ENCODE assay signal across 10 mouse cellular contexts in genomic region chr7:28931032-28931694, GRCm38 (mm10). TPM values are rescaled to one million over a fixed set of nuclear protein-coding genes. Genes with fewer than 3 reads are reported as not detected.
A peak's percentile ranks its signal among the peaks of the same experiment; 100 is the strongest.
DNase-seq lines count a peak whose midpoint lies in the region; ATAC-seq and TF ChIP-seq lines count a peak whose summit lies in the region.
"Had no signal": no experiment of that assay in that cellular context is flagged by ENCODE, and none has a peak within 500 bp of the region (broad histone marks: within the 10 kb centered on the region; RNA-seq: fewer than 3 reads in every experiment).

No protein-coding gene starts in this region.

- H3K27me3 ChIP-seq in heart, adult 2 months (ENCODE audit: control insufficient read depth, insufficient read depth, low read length) = no peaks in the 10 kb centered on the region
- H3K27me3 ChIP-seq in C2C12 (ENCODE audit: control insufficient read depth, insufficient read depth, insufficient read length) = no peaks in the 10 kb centered on the region
- no peaks in the 10 kb centered on the region for H3K27me3 ChIP-seq in intestine, postnatal 0 days (replicated peaks; ENCODE audit: control insufficient read depth, insufficient read depth, low read length)
- H3K27me3 ChIP-seq in liver, embryonic 16.5 days (ENCODE audit: control insufficient read depth, insufficient read depth, low read depth, low read length) = no peaks in the 10 kb centered on the region
- H3K27me3 ChIP-seq in forebrain, embryonic 13.5 days = no peaks in the 10 kb centered on the region

- intact Hi-C loops in heart, adult 2 months (cut with DNase I) = no loop called here
- intact Hi-C loops in heart, postnatal 10 days (cut with DNase I) = no loop called here

- H3K79me3 ChIP-seq in C2C12 (ENCODE audit: low read depth) = peaks cover 88% of the 10 kb centered on the region

- no peak for TF ChIP-seq EP300 in heart, adult 2 months (IDR thresholded peaks at IDR 0.05; ENCODE audit: insufficient read depth, low read depth, low read length)

- H3K4me2 ChIP-seq in intestine, postnatal 0 days (replicated peaks; ENCODE audit: low read depth) = peak overlapping the region; percentile 45
- no peak overlapping the region for H3K4me2 ChIP-seq in liver, embryonic 16.5 days (ENCODE audit: low read depth, low read length)
- no peak overlapping the region for H3K4me2 ChIP-seq in forebrain, embryonic 13.5 days

- H3K79me2 ChIP-seq in heart, adult 2 months (replicated peaks; ENCODE audit: control insufficient read depth, insufficient read depth, low read length) = peaks cover 7% of the 10 kb centered on the region
- H3K79me2 ChIP-seq in C2C12 (ENCODE audit: control insufficient read depth, insufficient read depth) = peaks cover 98% of the 10 kb centered on the region

- H3K4me3 ChIP-seq in heart, adult 2 months = no peak overlapping the region
- no peak overlapping the region for H3K4me3 ChIP-seq in C2C12 (ENCODE audit: insufficient read depth, poor library complexity, severe bottlenecking)
- H3K4me3 ChIP-seq in intestine, postnatal 0 days (ENCODE audit: low read depth, low read length) = no peak overlapping the region
- H3K4me3 ChIP-seq in liver, embryonic 16.5 days (ENCODE audit: low read depth, low read length) = no peak overlapping the region
- no peak overlapping the region for H3K4me3 ChIP-seq in forebrain, embryonic 13.5 days

- peak overlapping the region; percentile 40 for H3K27ac ChIP-seq in heart, adult 2 months
- peak overlapping the region; percentile 94 for H3K27ac ChIP-seq in intestine, postnatal 0 days (ENCODE audit: low read depth, low read length)
- peak overlapping the region; percentile 45 for H3K27ac ChIP-seq in liver, embryonic 16.5 days (ENCODE audit: low read length)
- H3K27ac ChIP-seq in forebrain, embryonic 13.5 days = no peak overlapping the region

- TF ChIP-seq CTCF in heart, adult 2 months (IDR thresholded peaks at IDR 0.05) = no peak
- no peak for TF ChIP-seq CTCF in C2C12 (IDR thresholded peaks at IDR 0.05; ENCODE audit: control insufficient read depth, insufficient read depth, insufficient read length)
- no peak; the same call in 1 of the 2 replicates for TF ChIP-seq CTCF in intestine, postnatal 0 days (IDR thresholded peaks at IDR 0.05; ENCODE audit: low read depth)

- ATAC-seq in intestine, postnatal 0 days = peak; percentile 93
- ATAC-seq in liver, embryonic 16.5 days (ENCODE audit: low read depth) = no peak
- ATAC-seq in forebrain, embryonic 13.5 days = no peak

- WGBS in heart, adult 2 months = 77% methylated on average over 7 of the region's 7 CpGs
- 57% methylated on average over 7 of the region's 7 CpGs for WGBS in intestine, postnatal 0 days
- WGBS in liver, embryonic 16.5 days (ENCODE audit: insufficient replicate concordance) = 84% methylated on average over 7 of the region's 7 CpGs
- WGBS in forebrain, embryonic 13.5 days = 91% methylated on average over 7 of the region's 7 CpGs

- no peak for DNase-seq in heart, adult 2 months
- no peak for DNase-seq in heart, postnatal 10 days
- DNase-seq in embryo, embryonic 11 days = no peak
- DNase-seq in urinary bladder, postnatal 10 days (ENCODE audit: low spot score) = no peak
- DNase-seq: B cell, adult 2 months; right cerebral cortex, postnatal 25 days had no signal

- H3ac ChIP-seq in C2C12 (ENCODE audit: control insufficient read depth, insufficient read length, low read depth) = peak overlapping the region; percentile 22

- H3K4me1 ChIP-seq in heart, adult 2 months (ENCODE audit: control insufficient read depth, insufficient read depth, low read length) = peaks cover 36% of the 10 kb centered on the region
- H3K4me1 ChIP-seq in intestine, postnatal 0 days (replicated peaks; ENCODE audit: control insufficient read depth, insufficient read depth, low read length) = peaks cover 29% of the 10 kb centered on the region
- peaks cover 40% of the 10 kb centered on the region for H3K4me1 ChIP-seq in liver, embryonic 16.5 days (ENCODE audit: control insufficient read depth, low read depth, low read length)
- H3K4me1 ChIP-seq in forebrain, embryonic 13.5 days = peaks cover 20% of the 10 kb centered on the region

- H3K9me3 ChIP-seq in intestine, postnatal 0 days (ENCODE audit: control insufficient read depth) = no peaks in the 10 kb centered on the region
- H3K9me3 ChIP-seq in liver, embryonic 16.5 days (replicated peaks; ENCODE audit: control insufficient read depth, low read length) = no peaks in the 10 kb centered on the region
- no peaks in the 10 kb centered on the region for H3K9me3 ChIP-seq in forebrain, embryonic 13.5 days (replicated peaks)

- peaks cover 13% of the 10 kb centered on the region for H3K36me3 ChIP-seq in heart, adult 2 months (ENCODE audit: control insufficient read depth, insufficient read depth, low read length)
- peaks cover 39% of the 10 kb centered on the region for H3K36me3 ChIP-seq in C2C12 (ENCODE audit: control insufficient read depth, insufficient read depth)
- H3K36me3 ChIP-seq in intestine, postnatal 0 days (ENCODE audit: control insufficient read depth, insufficient read depth) = peaks cover 3% of the 10 kb centered on the region; the same call in 1 of the 2 replicates
- H3K36me3 ChIP-seq in liver, embryonic 16.5 days (ENCODE audit: control insufficient read depth, insufficient read depth) = no peaks in the 10 kb centered on the region
- H3K36me3 ChIP-seq in forebrain, embryonic 13.5 days (ENCODE audit: poor library complexity, severe bottlenecking) = 0 out of 2 replicates have a peak, but pooled peaks cover 1% of the 10 kb centered on the region

- H3K9ac ChIP-seq in heart, adult 2 months (ENCODE audit: low read depth, low read length) = no peak overlapping the region; the same call in 1 of the 2 replicates
- peak overlapping the region; percentile 24; the same call in 1 of the 2 replicates for H3K9ac ChIP-seq in intestine, postnatal 0 days (ENCODE audit: low read depth, low read length)
- H3K9ac ChIP-seq in liver, embryonic 16.5 days (ENCODE audit: low read depth, low read length) = no peak overlapping the region
- no peak overlapping the region for H3K9ac ChIP-seq in forebrain, embryonic 13.5 days

- no peak for TF ChIP-seq POLR2A in heart, adult 2 months (IDR thresholded peaks at IDR 0.05; ENCODE audit: insufficient read depth, low read depth, low read length)

TF ChIP-seq in C2C12, 6 proteins besides CTCF, POLR2A, EP300 and RAD21:
- TF ChIP-seq MYOD1 (IDR thresholded peaks at IDR 0.05; ENCODE audit: control insufficient read depth, insufficient read length, low read depth) (no peak), MAX (IDR thresholded peaks at IDR 0.05) (no peak), USF1 (IDR thresholded peaks at IDR 0.05; ENCODE audit: low read depth) (no peak), CEBPB (IDR thresholded peaks at IDR 0.05; ENCODE audit: low read depth) (no peak), FOSL1 (IDR thresholded peaks at IDR 0.05; ENCODE audit: insufficient read depth, low read length, poor library complexity, severe bottlenecking) (no peak), MYOG (IDR thresholded peaks at IDR 0.05; ENCODE audit: control insufficient read depth, extremely low read depth, insufficient read length) (no peak)
TF ChIP-seq in C2C12: peak in this region for 0.

RNA-seq across cellular contexts. Expression of gene Actn4, which starts 31.0 kb away (rescaled TPM):
- 10 to 100 TPM; 66.1 to 85.7 TPM for total RNA-seq in heart, adult 2 months (2021)
- polyA plus RNA-seq in heart, adult 2 months (2012; rRNA removed) = 123 and 132 TPM in 2 replicates
- total RNA-seq in heart, postnatal 10 days (2021) = 100 to 1,000 TPM; 173 to 174 TPM
- polyA plus RNA-seq in C2C12 (2012; fragmentation: generic; extraction: Trizol) = 465 TPM
- 293 and 319 TPM in 2 replicates for polyA plus RNA-seq in intestine, postnatal 0 days (2015; fragmentation: Nextera tagmentation; extraction: Ambion mirVana)
- 130 and 137 TPM in 2 replicates for polyA plus RNA-seq in liver, embryonic 16.5 days (2015; fragmentation: Nextera tagmentation; extraction: Ambion mirVana)
- polyA plus RNA-seq in forebrain, embryonic 13.5 days (2015; fragmentation: Nextera tagmentation; extraction: Ambion mirVana) = 114 and 136 TPM in 2 replicates

RNA-seq across cellular contexts. Expression of gene Capn12, which starts 49.9 kb away (rescaled TPM):
- total RNA-seq in heart, adult 2 months (2021) = under 1 TPM; 0.23 to 0.39 TPM
- 0.49 and 0.61 TPM in 2 replicates for polyA plus RNA-seq in heart, adult 2 months (2012; rRNA removed)
- under 1 TPM; 0.26 to 0.47 TPM for total RNA-seq in heart, postnatal 10 days (2021)
- polyA plus RNA-seq in C2C12 (2012; fragmentation: generic; extraction: Trizol) = 0.39 TPM
- polyA plus RNA-seq in intestine, postnatal 0 days (2015; fragmentation: Nextera tagmentation; extraction: Ambion mirVana) = 0.25 and 0.37 TPM in 2 replicates
- polyA plus RNA-seq in liver, embryonic 16.5 days (2015; fragmentation: Nextera tagmentation; extraction: Ambion mirVana) = 0.09 and 0.12 TPM in 2 replicates
- polyA plus RNA-seq in forebrain, embryonic 13.5 days (2015; fragmentation: Nextera tagmentation; extraction: Ambion mirVana) = 0.21 and 0.30 TPM in 2 replicates

RNA-seq across cellular contexts. Expression of gene Eif3k, which starts 50.5 kb away (rescaled TPM):
- 100 to 1,000 TPM; 156 to 177 TPM for total RNA-seq in heart, adult 2 months (2021)
- polyA plus RNA-seq in heart, adult 2 months (2012; rRNA removed) = 221 and 283 TPM in 2 replicates
- 100 to 1,000 TPM; 185 to 188 TPM for total RNA-seq in heart, postnatal 10 days (2021)
- polyA plus RNA-seq in C2C12 (2012; fragmentation: generic; extraction: Trizol) = 429 TPM
- 282 and 286 TPM in 2 replicates for polyA plus RNA-seq in intestine, postnatal 0 days (2015; fragmentation: Nextera tagmentation; extraction: Ambion mirVana)
- 195 and 205 TPM in 2 replicates for polyA plus RNA-seq in liver, embryonic 16.5 days (2015; fragmentation: Nextera tagmentation; extraction: Ambion mirVana)
- polyA plus RNA-seq in forebrain, embryonic 13.5 days (2015; fragmentation: Nextera tagmentation; extraction: Ambion mirVana) = 351 and 356 TPM in 2 replicates

RNA-seq across cellular contexts. Expression of gene Map4k1, which starts 50.7 kb away (rescaled TPM):
- total RNA-seq in heart, adult 2 months (2021) = 1 to 10 TPM in 1 of 2 experiments, under 1 TPM in 1; 0.91 to 1.1 TPM
- 2.7 and 3.4 TPM in 2 replicates for polyA plus RNA-seq in heart, adult 2 months (2012; rRNA removed)
- 1 to 10 TPM; 2.0 to 2.2 TPM for total RNA-seq in heart, postnatal 10 days (2021)
- polyA plus RNA-seq in C2C12 (2012; fragmentation: generic; extraction: Trizol) = 3.6 TPM
- polyA plus RNA-seq in intestine, postnatal 0 days (2015; fragmentation: Nextera tagmentation; extraction: Ambion mirVana) = 1.5 and 1.6 TPM in 2 replicates
- polyA plus RNA-seq in liver, embryonic 16.5 days (2015; fragmentation: Nextera tagmentation; extraction: Ambion mirVana) = 28.3 and 30.2 TPM in 2 replicates
- 4.3 and 4.4 TPM in 2 replicates for polyA plus RNA-seq in forebrain, embryonic 13.5 days (2015; fragmentation: Nextera tagmentation; extraction: Ambion mirVana)
